Mouse (Mus musculus) right cerebral cortex, postnatal 25 days (tissue): ENCODE measurements around the gene Prss54.
"Not testable (repeated sequence)": the region's sequence is repeated elsewhere in the genome, so short reads cannot be mapped to it uniquely, and the experiment has no call there.

Experiments
- DNase-seq: peaks from one replicate; pipeline ENCODE4 v3.0.0; 2022

Prss54 gene

GRCm38 (mm10) chr8:95576240-95576639, at the start of gene Prss54:
TSS of gene Prss54 (minus strand) at chr8:95576340.
- no peak for DNase-seq

- DNase-seq = no peak
Measured at GRCm38 (mm10) chr8:95624833-95625232, 48.7 kb upstream of the Prss54 start.

- DNase-seq = no peak
Measured at GRCm38 (mm10) chr8:95620046-95620445, 43.9 kb upstream of the Prss54 start.

- DNase-seq = no peak
Measured at GRCm38 (mm10) chr8:95616383-95616782, 40.2 kb upstream of the Prss54 start.

- no peak for DNase-seq
Measured at GRCm38 (mm10) chr8:95611769-95612168, 35.6 kb upstream of the Prss54 start.

GRCm38 (mm10) chr8:95610749-95611148, 34.6 kb upstream of the Prss54 start:
- no peak for DNase-seq

- no peak for DNase-seq
Measured at GRCm38 (mm10) chr8:95609406-95609805, 33.3 kb upstream of the Prss54 start.

GRCm38 (mm10) chr8:95607210-95607609, 31.1 kb upstream of the Prss54 start:
- no peak for DNase-seq

GRCm38 (mm10) chr8:95606509-95606908, 30.4 kb upstream of the Prss54 start:
- not testable (repeated sequence) for DNase-seq

- DNase-seq = no peak
Measured at GRCm38 (mm10) chr8:95602168-95602567, 26.0 kb upstream of the Prss54 start.

GRCm38 (mm10) chr8:95601306-95601705, 25.2 kb upstream of the Prss54 start:
- DNase-seq = no peak

GRCm38 (mm10) chr8:95599861-95600260, 23.7 kb upstream of the Prss54 start:
- no peak for DNase-seq

GRCm38 (mm10) chr8:95596841-95597241, 20.7 kb upstream of the Prss54 start:
- no peak for DNase-seq

GRCm38 (mm10) chr8:95595131-95595530, 19.0 kb upstream of the Prss54 start:
- no peak for DNase-seq

GRCm38 (mm10) chr8:95593439-95594393, 17.6 kb upstream of the Prss54 start:
- no peak for DNase-seq

- DNase-seq = no peak
Measured at GRCm38 (mm10) chr8:95592131-95592780, 16.1 kb upstream of the Prss54 start.

- no peak for DNase-seq
Measured at GRCm38 (mm10) chr8:95590539-95590938, 14.4 kb upstream of the Prss54 start.

- DNase-seq = no peak
Measured at GRCm38 (mm10) chr8:95589282-95589681, 13.1 kb upstream of the Prss54 start.

GRCm38 (mm10) chr8:95587339-95587738, 11.2 kb upstream of the Prss54 start:
- DNase-seq = no peak

- no peak for DNase-seq
Measured at GRCm38 (mm10) chr8:95573146-95573545, 3.0 kb downstream of the Prss54 start.

GRCm38 (mm10) chr8:95566809-95567208, 9.3 kb downstream of the Prss54 start:
- DNase-seq = no peak

GRCm38 (mm10) chr8:95566217-95566616, 9.9 kb downstream of the Prss54 start:
- no peak for DNase-seq

- no peak for DNase-seq
Measured at GRCm38 (mm10) chr8:95555963-95556362, 20.2 kb downstream of the Prss54 start.

GRCm38 (mm10) chr8:95551577-95551976, 24.6 kb downstream of the Prss54 start:
- no peak for DNase-seq
